Mouse (Mus musculus): ENCODE results near the gene Lama2. TPM values are rescaled to one million over a fixed set of nuclear protein-coding genes. Genes with fewer than 3 reads are reported as not detected.

Lama2 gene
- polyA plus RNA-seq, 1 experiment = 2.9 TPM

DNA sequence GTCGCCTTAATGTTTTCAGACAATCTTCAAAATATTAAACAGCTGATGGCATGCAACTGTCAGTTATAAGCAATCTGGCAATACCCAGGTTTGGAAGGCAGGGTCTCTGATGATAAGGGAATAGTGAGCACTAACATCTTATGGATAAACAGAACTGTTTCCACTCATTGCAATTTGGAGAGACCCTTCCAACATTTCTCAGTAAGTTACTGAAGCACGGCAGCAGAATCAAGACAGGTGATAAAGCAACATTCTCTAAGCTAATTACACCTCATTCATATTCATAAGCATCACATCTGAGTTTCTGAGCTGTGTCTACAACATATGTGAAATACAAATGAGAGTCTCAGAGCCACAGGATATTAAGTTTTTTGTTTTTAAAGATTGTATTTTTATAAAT is 542.4 kb downstream of the Lama2 start:
- WGBS = 95% methylated on average over 2 of the region's 2 CpGs
- Histone ChIP-seq H3K4me3 (ENCODE audit: control insufficient read depth, insufficient read depth, low read length) (no peak overlapping the region), H3K27ac (ENCODE audit: control insufficient read depth, insufficient read depth, low read length) (no peak overlapping the region), H3K27me3 (ENCODE audit: control insufficient read depth, insufficient read depth, low read length) (no peaks in the 10 kb centered on the region), H3K36me3 (ENCODE audit: control insufficient read depth, insufficient read depth, low read length) (no peaks in the 10 kb centered on the region), H3K4me1 (replicated peaks; ENCODE audit: control insufficient read depth, insufficient read depth, low read length) (no peaks in the 10 kb centered on the region)
- no peak for TF ChIP-seq POLR2A (IDR thresholded peaks at IDR 0.05; ENCODE audit: control insufficient read depth, extremely low read depth, insufficient read depth, low read length, poor library complexity)
- TF ChIP-seq CTCF (IDR thresholded peaks at IDR 0.05; ENCODE audit: borderline replicate concordance, control insufficient read depth, extremely low read depth, insufficient read depth, low read length, poor library complexity) = no peak
- no peak for DNase-seq

DNA sequence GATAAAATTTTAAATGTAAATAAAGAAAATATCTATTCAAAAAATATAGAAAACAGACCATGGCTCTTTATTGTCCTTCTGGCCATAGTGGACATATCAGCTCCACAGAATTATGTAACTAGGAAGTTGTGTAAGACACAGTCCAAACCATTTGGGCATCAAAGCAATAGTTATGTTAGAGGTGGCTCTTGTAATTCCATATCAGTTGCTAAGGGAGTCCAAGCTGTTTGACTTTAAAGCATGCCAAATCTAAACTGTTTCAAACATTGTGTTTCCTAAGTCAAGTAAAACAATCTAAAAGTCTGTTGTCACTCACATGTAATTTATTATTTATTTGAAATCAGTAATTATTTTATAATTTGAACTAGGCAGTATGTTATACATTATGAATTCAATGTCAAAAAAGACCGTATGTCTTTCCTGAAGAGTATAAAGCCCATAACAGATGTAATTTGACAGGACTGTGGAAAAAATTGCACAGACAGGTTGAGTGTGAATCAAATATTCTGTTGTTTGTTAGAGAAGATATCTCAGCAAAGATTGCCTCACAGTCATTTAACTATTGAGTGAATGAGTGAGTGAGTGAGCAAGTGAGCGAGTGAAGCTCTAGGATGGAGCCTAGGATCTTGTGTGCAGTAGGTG is 550.6 kb downstream of the Lama2 start:
- no peaks in the 10 kb centered on the region for H3K27me3 ChIP-seq (ENCODE audit: control insufficient read depth, insufficient read depth, low read length)
- H3K4me1 ChIP-seq (replicated peaks; ENCODE audit: control insufficient read depth, insufficient read depth, low read length) = no peaks in the 10 kb centered on the region
- no peak overlapping the region for H3K4me3 ChIP-seq (ENCODE audit: control insufficient read depth, insufficient read depth, low read length)
- no peak for DNase-seq
- WGBS = 85% methylated on average over 2 of the region's 2 CpGs
- no peak for TF ChIP-seq CTCF (IDR thresholded peaks at IDR 0.05; ENCODE audit: borderline replicate concordance, control insufficient read depth, extremely low read depth, insufficient read depth, low read length, poor library complexity)
- TF ChIP-seq POLR2A (IDR thresholded peaks at IDR 0.05; ENCODE audit: control insufficient read depth, extremely low read depth, insufficient read depth, low read length, poor library complexity) = no peak
- H3K36me3 ChIP-seq (ENCODE audit: control insufficient read depth, insufficient read depth, low read length) = no peaks in the 10 kb centered on the region
- H3K27ac ChIP-seq (ENCODE audit: control insufficient read depth, insufficient read depth, low read length) = no peak overlapping the region

DNA sequence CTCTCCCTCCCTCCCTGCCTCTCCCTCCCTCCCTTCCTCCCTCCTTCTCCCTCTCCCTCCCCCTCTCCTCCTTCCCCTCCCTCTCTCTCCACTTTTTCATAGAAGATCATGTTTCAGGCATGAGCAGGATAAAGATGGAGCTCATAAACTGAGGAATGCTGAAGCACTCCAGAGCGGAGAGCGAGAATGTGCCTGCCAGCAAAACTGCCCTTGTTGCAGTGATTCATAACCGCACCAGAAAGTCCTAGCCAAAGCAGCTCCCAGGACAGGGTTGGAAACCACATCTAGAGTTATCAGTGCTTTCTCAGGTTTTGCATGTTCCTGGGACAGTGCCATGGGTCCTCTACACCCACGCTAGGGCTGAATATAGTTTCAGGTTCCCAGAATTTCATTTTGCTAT is 555.9 kb downstream of the Lama2 start:
- no peaks in the 10 kb centered on the region for H3K4me1 ChIP-seq (replicated peaks; ENCODE audit: control insufficient read depth, insufficient read depth, low read length)
- DNase-seq = no peak
- TF ChIP-seq POLR2A (IDR thresholded peaks at IDR 0.05; ENCODE audit: control insufficient read depth, extremely low read depth, insufficient read depth, low read length, poor library complexity) (no peak), CTCF (IDR thresholded peaks at IDR 0.05; ENCODE audit: borderline replicate concordance, control insufficient read depth, extremely low read depth, insufficient read depth, low read length, poor library complexity) (no peak)
- no peak overlapping the region for H3K4me3 ChIP-seq (ENCODE audit: control insufficient read depth, insufficient read depth, low read length)
- 87% methylated on average over 4 of the region's 4 CpGs for WGBS
- no peaks in the 10 kb centered on the region for H3K27me3 ChIP-seq (ENCODE audit: control insufficient read depth, insufficient read depth, low read length)
- H3K36me3 ChIP-seq (ENCODE audit: control insufficient read depth, insufficient read depth, low read length) = no peaks in the 10 kb centered on the region
- no peak overlapping the region; the same call in 1 of the 2 replicates for H3K27ac ChIP-seq (ENCODE audit: control insufficient read depth, insufficient read depth, low read length)

DNA sequence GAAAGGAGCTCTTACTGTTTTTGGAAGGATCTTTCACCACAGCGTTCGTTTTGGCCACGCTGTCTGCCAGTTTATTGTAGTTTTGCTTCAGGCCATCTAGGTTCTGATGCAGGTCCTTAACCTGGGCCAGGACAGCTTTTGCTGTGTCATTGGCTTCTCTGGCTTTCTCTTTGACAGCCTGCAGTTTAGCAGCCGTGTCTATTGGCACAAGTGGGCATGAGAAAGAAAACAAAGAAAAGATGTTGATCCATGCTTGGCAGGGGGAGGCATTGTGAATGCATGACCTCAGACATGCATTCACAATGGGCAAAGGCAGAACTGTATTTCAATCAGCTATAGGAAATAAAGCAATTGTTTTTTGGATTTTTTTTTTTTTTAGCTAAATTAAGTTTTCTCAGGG is 565.1 kb downstream of the Lama2 start:
- no peak for DNase-seq
- H3K27me3 ChIP-seq (ENCODE audit: control insufficient read depth, insufficient read depth, low read length) = no peaks in the 10 kb centered on the region
- WGBS = 76% methylated on average over 4 of the region's 4 CpGs
- no peak overlapping the region for H3K27ac ChIP-seq (ENCODE audit: control insufficient read depth, insufficient read depth, low read length)
- TF ChIP-seq CTCF (IDR thresholded peaks at IDR 0.05; ENCODE audit: borderline replicate concordance, control insufficient read depth, extremely low read depth, insufficient read depth, low read length, poor library complexity) (no peak), POLR2A (IDR thresholded peaks at IDR 0.05; ENCODE audit: control insufficient read depth, extremely low read depth, insufficient read depth, low read length, poor library complexity) (no peak)
- H3K4me3 ChIP-seq (ENCODE audit: control insufficient read depth, insufficient read depth, low read length) = no peak overlapping the region
- no peaks in the 10 kb centered on the region for H3K36me3 ChIP-seq (ENCODE audit: control insufficient read depth, insufficient read depth, low read length)
- no peaks in the 10 kb centered on the region for H3K4me1 ChIP-seq (replicated peaks; ENCODE audit: control insufficient read depth, insufficient read depth, low read length)

DNA sequence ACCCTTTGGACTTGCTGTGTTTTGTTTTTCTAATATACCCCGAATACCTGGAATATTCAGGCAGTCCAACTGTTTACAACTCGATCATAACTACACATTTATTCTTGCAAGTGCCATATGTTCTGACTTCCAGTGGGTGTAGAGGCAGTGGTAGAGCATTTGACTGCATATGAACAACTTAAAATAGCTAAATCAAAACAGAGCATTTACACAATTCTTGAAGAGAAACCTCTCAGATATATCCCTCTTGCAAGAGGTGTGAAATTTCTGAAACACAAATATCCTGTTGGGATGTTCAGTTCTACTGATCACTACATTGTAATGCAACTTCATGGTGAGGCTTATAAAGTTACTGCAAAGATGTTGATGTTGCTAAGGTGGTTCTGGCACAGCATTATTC is 572.4 kb downstream of the Lama2 start:
- no peak for DNase-seq
- H3K27ac ChIP-seq (ENCODE audit: control insufficient read depth, insufficient read depth, low read length) = no peak overlapping the region
- WGBS = 83% methylated on average over 2 of the region's 2 CpGs
- H3K4me3 ChIP-seq (ENCODE audit: control insufficient read depth, insufficient read depth, low read length) = no peak overlapping the region
- no peak for TF ChIP-seq CTCF (IDR thresholded peaks at IDR 0.05; ENCODE audit: borderline replicate concordance, control insufficient read depth, extremely low read depth, insufficient read depth, low read length, poor library complexity)
- no peak for TF ChIP-seq POLR2A (IDR thresholded peaks at IDR 0.05; ENCODE audit: control insufficient read depth, extremely low read depth, insufficient read depth, low read length, poor library complexity)
- H3K4me1 ChIP-seq (replicated peaks; ENCODE audit: control insufficient read depth, insufficient read depth, low read length) = no peaks in the 10 kb centered on the region
- H3K27me3 ChIP-seq (ENCODE audit: control insufficient read depth, insufficient read depth, low read length) = no peaks in the 10 kb centered on the region
- H3K36me3 ChIP-seq (ENCODE audit: control insufficient read depth, insufficient read depth, low read length) = no peaks in the 10 kb centered on the region

GRCm38 (mm10) chr10:27041812-27042211 is 577.7 kb downstream of the Lama2 start:
- H3K27ac ChIP-seq (ENCODE audit: control insufficient read depth, insufficient read depth, low read length) = no peak overlapping the region
- TF ChIP-seq CTCF (IDR thresholded peaks at IDR 0.05; ENCODE audit: borderline replicate concordance, control insufficient read depth, extremely low read depth, insufficient read depth, low read length, poor library complexity) = no peak
- no peak for TF ChIP-seq POLR2A (IDR thresholded peaks at IDR 0.05; ENCODE audit: control insufficient read depth, extremely low read depth, insufficient read depth, low read length, poor library complexity)
- no peak for DNase-seq
- no peaks in the 10 kb centered on the region for H3K4me1 ChIP-seq (replicated peaks; ENCODE audit: control insufficient read depth, insufficient read depth, low read length)
- H3K36me3 ChIP-seq (ENCODE audit: control insufficient read depth, insufficient read depth, low read length) = no peaks in the 10 kb centered on the region
- no peaks in the 10 kb centered on the region for H3K27me3 ChIP-seq (ENCODE audit: control insufficient read depth, insufficient read depth, low read length)
- WGBS = 57% methylated on average over 1 of the region's 1 CpGs
- H3K4me3 ChIP-seq (ENCODE audit: control insufficient read depth, insufficient read depth, low read length) = no peak overlapping the region

DNA sequence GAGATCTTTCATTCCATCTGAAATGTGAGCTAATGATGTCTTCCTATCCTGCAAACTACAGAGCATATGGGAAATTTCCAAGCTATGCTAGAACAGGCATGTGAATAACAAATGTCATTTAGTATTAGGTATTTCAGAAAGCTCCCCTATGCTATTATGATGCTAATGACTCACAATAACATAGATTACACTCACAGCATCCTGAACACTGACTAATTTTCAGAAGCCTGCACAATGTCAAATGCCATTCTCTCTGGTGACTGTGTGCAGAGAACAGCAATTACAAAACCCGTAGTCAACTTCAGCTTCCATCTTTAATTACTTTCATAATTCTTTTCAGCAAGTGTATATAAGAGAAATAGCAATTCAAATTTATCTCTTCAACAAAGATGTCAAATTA is 596.9 kb downstream of the Lama2 start:
- DNase-seq = no peak
- 90% methylated on average over 1 of the region's 1 CpGs for WGBS
- H3K4me1 ChIP-seq (replicated peaks; ENCODE audit: control insufficient read depth, insufficient read depth, low read length) = no peaks in the 10 kb centered on the region
- no peaks in the 10 kb centered on the region for H3K36me3 ChIP-seq (ENCODE audit: control insufficient read depth, insufficient read depth, low read length)
- TF ChIP-seq CTCF (IDR thresholded peaks at IDR 0.05; ENCODE audit: borderline replicate concordance, control insufficient read depth, extremely low read depth, insufficient read depth, low read length, poor library complexity) = no peak
- no peak for TF ChIP-seq POLR2A (IDR thresholded peaks at IDR 0.05; ENCODE audit: control insufficient read depth, extremely low read depth, insufficient read depth, low read length, poor library complexity)
- H3K4me3 ChIP-seq (ENCODE audit: control insufficient read depth, insufficient read depth, low read length) = no peak overlapping the region
- no peak overlapping the region for H3K27ac ChIP-seq (ENCODE audit: control insufficient read depth, insufficient read depth, low read length)
- no peaks in the 10 kb centered on the region for H3K27me3 ChIP-seq (ENCODE audit: control insufficient read depth, insufficient read depth, low read length)
